Mouse (Mus musculus): ENCODE results near the gene Angptl7.

The Angptl7 gene

DNA sequence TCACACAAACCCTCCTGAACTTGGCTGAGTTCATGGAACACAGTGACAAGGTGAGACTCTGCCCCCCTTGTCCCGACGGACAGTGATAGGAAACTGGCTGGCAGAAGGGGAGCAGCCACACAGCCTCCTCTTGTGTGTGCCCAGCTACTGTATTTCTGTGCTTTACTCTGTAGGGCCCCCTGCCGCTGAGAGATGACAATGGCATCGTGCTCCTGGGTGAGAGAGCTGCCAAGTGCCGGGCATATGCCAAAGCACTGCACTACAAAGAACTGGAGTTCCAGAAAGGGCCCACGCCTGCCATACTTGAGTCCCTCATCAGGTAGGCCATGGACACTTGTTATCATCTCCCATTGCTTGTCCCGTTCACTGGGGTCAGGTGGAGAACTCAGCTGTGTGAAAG is 8.8 kb downstream of the Angptl7 start:
- no peak for DNase-seq

DNA sequence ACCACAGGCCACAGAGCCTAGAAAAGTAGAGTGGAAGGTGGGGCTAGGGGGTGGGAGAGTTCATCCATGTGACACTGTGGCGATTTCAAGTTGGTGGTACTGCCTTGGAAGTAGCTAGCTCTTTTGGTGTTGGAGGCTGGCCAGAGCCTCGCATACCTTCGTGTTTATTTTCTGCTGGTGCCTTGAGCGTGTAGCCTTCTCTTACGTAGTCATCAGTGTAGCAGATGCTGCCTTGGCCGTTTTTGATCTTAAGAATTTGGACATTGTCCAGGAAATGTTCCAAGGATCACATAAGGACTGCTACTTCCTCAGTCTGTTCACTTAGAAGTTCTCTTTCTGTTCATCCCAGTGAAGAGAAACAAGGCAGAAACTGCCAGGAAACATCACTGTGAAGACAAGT is 9.8 kb downstream of the Angptl7 start:
- peak; percentile 36 for DNase-seq

GRCm38 (mm10) chr4:148487841-148488240 is 12.4 kb downstream of the Angptl7 start:
- DNase-seq = no peak

GRCm38 (mm10) chr4:148484511-148484910 is 15.7 kb downstream of the Angptl7 start:
- DNase-seq = no peak

GRCm38 (mm10) chr4:148481557-148482168 is 18.6 kb downstream of the Angptl7 start:
- DNase-seq = no peak

DNA sequence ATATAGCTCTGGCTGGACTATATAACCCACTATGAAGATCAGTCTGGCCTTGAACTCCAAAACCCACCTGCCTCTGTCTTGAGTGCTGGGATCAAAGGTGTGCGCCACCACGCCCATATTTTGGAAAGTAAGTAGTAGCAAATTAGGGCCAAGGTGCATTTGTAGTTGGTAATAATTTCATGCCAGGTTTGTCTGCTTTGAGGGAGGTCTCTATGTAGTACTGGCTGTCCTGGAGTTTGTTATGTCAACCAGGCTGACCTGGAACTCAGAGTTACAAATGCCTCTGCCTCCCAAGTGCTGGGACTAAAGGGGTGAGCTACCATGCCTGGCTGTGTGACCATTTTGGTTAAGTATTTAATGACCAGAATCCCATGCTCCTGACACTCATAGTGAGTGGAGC is 20.0 kb downstream of the Angptl7 start:
- no peak for DNase-seq

DNA sequence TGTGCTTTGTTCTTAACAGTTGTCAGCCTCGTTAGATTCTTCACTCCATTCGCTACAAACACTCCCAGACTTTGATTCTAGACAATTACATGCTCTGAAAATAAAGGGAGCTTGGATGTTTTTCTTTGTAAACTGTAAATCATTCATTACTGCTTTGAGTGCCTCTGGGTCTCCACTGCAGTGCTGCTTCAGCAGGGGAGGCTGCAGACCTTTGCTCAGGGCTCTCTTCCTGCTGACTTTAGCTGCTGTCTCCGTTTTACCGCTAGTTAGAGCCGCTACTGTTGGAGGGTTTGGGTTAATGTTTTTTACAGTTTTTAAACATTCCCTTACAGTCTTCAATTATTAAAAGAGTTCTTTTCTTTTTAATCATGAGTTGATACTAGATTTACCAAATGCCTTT is 26.8 kb downstream of the Angptl7 start:
- no peak for DNase-seq

- no peak for DNase-seq
Measured at GRCm38 (mm10) chr4:148472436-148473174, 27.7 kb downstream of the Angptl7 start.

DNA sequence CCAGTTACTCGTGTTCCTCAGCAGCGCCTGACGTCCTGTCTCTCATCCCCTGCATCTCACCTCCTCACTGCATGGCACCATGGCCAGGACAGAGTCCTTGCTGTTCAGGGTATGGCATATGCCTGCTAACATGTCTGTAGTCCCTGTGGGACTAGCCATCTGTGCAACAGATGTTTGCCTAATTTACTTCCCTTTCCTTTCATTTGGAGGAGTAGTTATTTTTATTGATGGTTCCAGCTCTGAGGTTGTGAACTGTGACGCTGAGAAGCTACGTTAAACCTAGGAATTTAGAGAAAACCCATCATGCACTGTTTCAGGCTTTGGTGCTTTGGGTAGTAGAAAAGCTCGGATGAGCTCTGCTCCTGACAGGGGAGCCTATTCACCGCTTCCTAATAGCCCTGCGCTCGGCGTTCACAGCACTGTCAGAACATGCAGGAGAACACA is 28.9 kb downstream of the Angptl7 start:
- no peak for DNase-seq

DNA sequence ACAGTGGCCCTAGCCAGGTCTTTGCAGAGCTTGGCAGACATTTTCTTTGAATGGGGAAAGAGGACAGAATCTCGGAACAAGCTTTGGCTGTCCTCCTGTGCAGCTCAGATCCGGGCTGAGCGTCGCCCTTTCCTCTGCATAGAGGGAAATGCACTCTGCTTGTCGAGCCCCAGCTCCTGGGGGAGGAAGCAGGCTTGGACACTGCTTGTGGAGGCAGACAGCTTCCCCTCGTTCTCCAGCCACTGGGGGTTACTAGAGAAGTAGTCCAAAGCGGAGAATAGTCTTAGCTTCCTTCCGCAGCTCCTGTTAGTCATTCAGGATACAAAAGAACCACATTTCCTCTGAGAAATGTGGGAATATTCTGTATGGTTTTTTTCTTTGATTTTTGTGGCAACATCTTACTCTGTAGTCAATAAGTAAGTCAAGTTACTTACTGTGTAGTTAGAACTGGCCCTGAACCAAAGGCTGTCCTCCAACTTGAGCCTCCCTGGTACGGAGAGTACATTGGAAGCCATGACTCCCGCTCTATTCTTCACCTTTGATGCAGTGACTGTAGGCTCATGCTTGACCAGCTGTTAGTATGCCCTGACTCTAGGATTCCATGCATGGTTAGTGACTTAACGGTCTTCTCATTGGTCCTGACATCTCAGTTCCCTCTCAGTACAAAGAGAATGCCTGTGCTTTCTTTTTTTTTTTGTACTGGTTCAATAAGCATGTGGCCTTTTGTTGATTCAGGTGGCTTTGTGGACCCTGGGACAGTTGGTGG is 30.6 kb downstream of the Angptl7 start:
- no peak for DNase-seq

DNA sequence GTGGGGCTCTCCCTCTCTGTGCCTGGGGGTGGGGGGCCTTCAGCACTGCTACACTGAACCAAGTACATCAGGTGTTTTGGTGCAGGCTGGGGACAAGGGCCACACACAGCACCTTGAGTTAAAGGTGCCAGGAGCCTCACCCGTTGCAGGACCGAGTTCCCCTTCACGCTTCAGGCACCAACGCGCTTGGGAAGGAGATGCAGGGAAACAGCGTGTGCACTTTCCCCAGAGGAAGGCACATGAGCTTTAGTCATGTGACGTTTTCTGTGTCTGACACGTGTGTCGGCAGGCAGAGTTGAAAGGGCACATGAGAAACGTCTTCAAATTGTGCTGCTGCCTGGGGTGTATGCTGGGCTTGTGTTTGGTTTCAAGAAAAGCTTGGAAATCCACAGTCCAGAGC is 31.9 kb downstream of the Angptl7 start:
- DNase-seq = no peak

- DNase-seq = no peak
Measured at GRCm38 (mm10) chr4:148466511-148467079, 33.7 kb downstream of the Angptl7 start.

GRCm38 (mm10) chr4:148464869-148465268 is 35.4 kb downstream of the Angptl7 start:
- no peak for DNase-seq

DNA sequence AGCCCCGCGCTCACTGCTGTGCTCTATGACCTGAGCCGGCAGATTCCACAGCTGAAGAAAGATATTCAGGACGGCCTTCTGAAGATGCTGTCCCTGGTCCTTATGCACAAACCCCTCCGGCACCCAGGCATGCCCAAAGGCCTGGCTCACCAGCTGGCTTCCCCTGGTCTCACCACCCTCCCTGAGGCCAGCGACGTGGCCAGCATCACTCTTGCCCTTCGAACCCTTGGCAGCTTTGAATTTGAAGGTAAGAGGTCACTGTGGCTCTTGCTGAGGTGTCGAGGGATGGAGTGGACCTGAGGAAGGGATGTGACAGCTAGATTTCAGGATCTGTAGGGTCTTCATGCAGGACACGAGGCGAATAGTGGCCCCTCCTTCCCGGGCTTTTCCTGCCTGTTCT is 36.0 kb downstream of the Angptl7 start:
- DNase-seq = no peak

DNA sequence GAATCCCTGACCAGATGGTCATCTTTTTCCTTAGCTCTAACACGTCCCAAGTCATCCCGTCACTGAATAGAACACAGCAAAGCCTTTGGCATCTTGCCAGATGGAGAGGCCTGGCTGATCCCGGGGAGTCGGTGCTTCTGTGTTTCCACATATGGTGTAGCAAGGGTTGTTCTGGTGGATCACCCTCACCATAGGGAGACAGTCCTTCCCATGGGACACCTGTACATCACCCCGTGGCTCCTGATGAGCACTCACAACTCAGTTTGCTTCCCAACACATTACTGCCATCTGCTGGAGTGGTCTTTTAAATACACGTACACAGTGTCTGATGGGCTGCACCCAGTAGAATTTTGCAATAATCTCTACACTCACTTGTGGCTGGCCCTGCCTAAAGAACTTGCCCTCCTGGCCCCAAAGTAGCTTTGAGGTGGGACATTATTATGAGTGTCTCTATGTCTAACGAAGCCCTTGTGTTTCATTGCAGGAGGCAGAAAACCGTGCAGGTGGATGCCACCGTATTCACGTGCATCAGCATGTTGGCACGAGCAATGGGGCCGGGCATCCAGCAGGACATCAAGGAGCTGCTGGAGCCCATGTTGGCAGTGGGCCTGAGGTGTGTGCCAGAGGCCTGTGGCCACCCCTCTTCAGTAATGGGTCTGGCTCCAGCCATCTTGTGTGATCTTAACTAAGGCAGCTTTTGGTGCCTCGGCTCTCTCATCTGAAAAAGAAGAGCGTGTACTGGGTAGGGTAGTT is 36.9 kb downstream of the Angptl7 start:
- peak; percentile 59 for DNase-seq

- DNase-seq = no peak
Measured at GRCm38 (mm10) chr4:148462717-148463116, 37.5 kb downstream of the Angptl7 start.

DNA sequence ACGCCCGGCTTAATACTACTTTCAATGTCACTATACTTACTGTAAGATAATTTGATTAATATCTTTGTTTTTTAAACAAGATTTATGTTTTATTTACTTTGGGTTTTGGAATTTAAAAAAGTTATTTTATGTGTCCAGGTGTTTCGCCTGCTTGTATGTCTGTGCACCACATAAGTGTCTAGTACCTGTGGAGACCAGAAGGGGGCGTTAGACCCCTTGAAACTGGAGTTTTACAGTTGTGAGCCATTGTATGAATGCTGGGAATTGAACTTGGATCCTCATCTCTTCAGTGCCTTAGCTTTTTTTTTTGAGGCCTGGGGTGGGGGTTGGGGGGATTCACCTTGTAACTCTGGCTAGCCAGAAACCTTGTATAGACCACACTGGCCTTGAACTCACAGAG is 38.5 kb downstream of the Angptl7 start:
- DNase-seq = no peak

DNA sequence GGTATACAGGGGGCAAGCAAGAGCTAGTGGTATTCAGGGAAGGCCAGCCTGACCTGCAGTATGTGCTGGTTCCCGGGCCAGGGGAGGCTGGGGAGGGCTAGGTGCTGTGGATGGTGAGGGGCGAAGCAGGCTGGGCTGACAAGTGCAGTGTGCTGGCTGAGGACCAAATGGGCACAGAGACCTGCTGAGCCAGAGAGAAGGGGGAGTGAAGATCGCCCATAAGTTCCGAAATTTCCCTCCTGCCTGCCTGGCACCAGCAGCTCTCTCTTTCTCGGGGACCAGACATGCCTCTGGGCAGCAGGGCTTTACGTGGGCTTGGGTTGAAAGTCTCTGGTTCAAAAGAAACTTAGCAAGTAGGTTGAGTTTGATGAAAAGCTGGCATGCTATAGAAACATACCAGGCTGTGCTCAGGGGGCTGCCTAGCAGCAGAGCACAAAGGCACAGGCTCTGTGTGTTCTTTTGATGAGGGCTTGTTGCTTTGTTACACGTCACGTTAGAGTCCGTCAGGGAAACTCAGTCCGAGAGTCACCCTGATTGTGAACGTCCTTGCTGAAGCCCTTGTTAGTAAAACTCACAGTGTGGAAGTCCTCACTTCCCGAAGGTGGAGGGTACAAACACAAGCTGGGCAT is 39.5 kb downstream of the Angptl7 start:
- no peak for DNase-seq

- peak; percentile 13 for DNase-seq
Measured at GRCm38 (mm10) chr4:148455477-148456025, 44.7 kb downstream of the Angptl7 start.

DNA sequence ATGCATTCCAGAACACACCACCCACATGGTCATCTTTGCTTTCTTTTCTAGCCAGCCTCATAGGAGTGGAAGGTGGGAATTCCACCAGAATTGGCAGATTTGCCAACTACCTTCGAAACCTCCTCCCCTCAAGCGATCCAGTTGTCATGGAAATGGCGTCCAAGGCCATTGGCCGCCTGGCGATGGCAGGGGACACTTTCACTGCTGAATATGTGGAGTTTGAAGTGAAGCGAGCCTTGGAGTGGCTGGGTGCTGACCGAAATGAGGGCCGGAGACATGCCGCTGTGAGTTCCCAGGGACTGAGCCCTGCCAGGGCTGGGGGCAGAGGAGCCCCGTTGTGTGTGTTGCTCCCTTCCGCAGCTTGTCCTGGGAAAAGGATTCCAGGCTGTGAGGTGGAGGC is 46.6 kb downstream of the Angptl7 start:
- no peak for DNase-seq

DNA sequence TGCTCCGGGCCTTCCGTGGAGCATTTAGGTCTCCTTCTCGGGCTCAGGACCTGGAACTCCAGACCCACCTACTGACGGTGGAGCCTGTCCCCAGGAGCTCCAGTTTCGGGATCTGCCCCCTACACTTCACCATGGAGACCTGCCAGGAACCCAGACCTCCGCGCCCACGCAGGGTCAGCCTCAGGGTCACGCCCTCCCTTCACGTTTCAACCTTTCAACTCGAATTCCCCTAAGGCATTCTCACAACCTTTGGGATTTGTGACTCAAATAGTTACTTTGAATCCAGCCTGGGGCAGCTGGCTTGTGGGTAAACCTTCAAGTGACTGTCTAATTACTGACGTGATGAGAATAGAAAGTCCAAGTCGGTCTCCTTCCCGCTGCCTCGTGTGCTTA is 51.4 kb downstream of the Angptl7 start:
- peak; percentile 13 for DNase-seq
